Mouse (Mus musculus): ENCODE measurements around the gene Sptbn4.
A peak's percentile ranks its signal among the peaks of the same experiment; 100 is the strongest.

Sptbn4 gene

GRCm38 (mm10) chr7:27383233-27383632 lies 64.3 kb downstream of the Sptbn4 start:
- no peak for DNase-seq (ENCODE audit: low spot score)

GRCm38 (mm10) chr7:27381560-27381959 lies 65.9 kb downstream of the Sptbn4 start:
- no peak for DNase-seq (ENCODE audit: low spot score)

GRCm38 (mm10) chr7:27381009-27381408 lies 66.5 kb downstream of the Sptbn4 start:
- DNase-seq (ENCODE audit: low spot score) = no peak

GRCm38 (mm10) chr7:27379836-27380235 lies 67.7 kb downstream of the Sptbn4 start:
- no peak for DNase-seq (ENCODE audit: low spot score)

- DNase-seq (ENCODE audit: low spot score) = no peak
Observed at GRCm38 (mm10) chr7:27378431-27378830, 69.1 kb downstream of the Sptbn4 start.

GRCm38 (mm10) chr7:27375274-27375673 lies 72.2 kb downstream of the Sptbn4 start:
- DNase-seq (ENCODE audit: low spot score) = no peak

GRCm38 (mm10) chr7:27371715-27372462 lies 75.6 kb downstream of the Sptbn4 start:
- DNase-seq (ENCODE audit: low spot score) = no peak

- DNase-seq (ENCODE audit: low spot score) = no peak
Observed at GRCm38 (mm10) chr7:27369111-27369510, 78.4 kb downstream of the Sptbn4 start.

- no peak for DNase-seq (ENCODE audit: low spot score)
Observed at GRCm38 (mm10) chr7:27367976-27368375, 79.5 kb downstream of the Sptbn4 start.

GRCm38 (mm10) chr7:27366082-27366844 lies 81.2 kb downstream of the Sptbn4 start:
- no peak for DNase-seq (ENCODE audit: low spot score)

- no peak for DNase-seq (ENCODE audit: low spot score)
Observed at GRCm38 (mm10) chr7:27364379-27364778, 83.1 kb downstream of the Sptbn4 start.

- peak; percentile 99 for DNase-seq (ENCODE audit: low spot score)
Observed at GRCm38 (mm10) chr7:27361283-27361946, 86.1 kb downstream of the Sptbn4 start.

- no peak for DNase-seq (ENCODE audit: low spot score)
Observed at GRCm38 (mm10) chr7:27360749-27361148, 86.7 kb downstream of the Sptbn4 start.

GRCm38 (mm10) chr7:27359706-27360358 lies 87.7 kb downstream of the Sptbn4 start:
- DNase-seq (ENCODE audit: low spot score) = no peak

- DNase-seq (ENCODE audit: low spot score) = no peak
Observed at GRCm38 (mm10) chr7:27359162-27359561, 88.3 kb downstream of the Sptbn4 start.

GRCm38 (mm10) chr7:27357595-27357978 lies 89.9 kb downstream of the Sptbn4 start:
- DNase-seq (ENCODE audit: low spot score) = no peak

GRCm38 (mm10) chr7:27356861-27357594 lies 90.5 kb downstream of the Sptbn4 start, which contains the start of gene Gm20479:
Gene Gm20479, minus strand, starts transcription at chr7:27357419.
- DNase-seq (ENCODE audit: low spot score) = no peak

GRCm38 (mm10) chr7:27356248-27356647 lies 91.2 kb downstream of the Sptbn4 start:
- no peak for DNase-seq (ENCODE audit: low spot score)

GRCm38 (mm10) chr7:27355745-27356240 lies 91.7 kb downstream of the Sptbn4 start, which contains the start of gene Shkbp1:
Gene Shkbp1, minus strand, starts transcription at chr7:27356019.
- DNase-seq (ENCODE audit: low spot score) = peak; percentile 86

GRCm38 (mm10) chr7:27355261-27355660 lies 92.2 kb downstream of the Sptbn4 start:
- DNase-seq (ENCODE audit: low spot score) = no peak

- DNase-seq (ENCODE audit: low spot score) = no peak
Observed at GRCm38 (mm10) chr7:27354783-27355182, 92.7 kb downstream of the Sptbn4 start.
